Mouse (Mus musculus) yolk sac, embryonic 10.5 days (tissue): Measurements from ENCODE around the gene Hhat.

Source experiments
- DNase-seq: peaks from one replicate; pipeline ENCODE4 v3.0.0-alpha.2; 2017; ENCODE audit warnings: low spot score

The Hhat gene

GRCm38 (mm10) chr1:192770495-192771331 lies at the start of gene Hhat:
Gene Hhat, minus strand, starts transcription at chr1:192771223.
- peak; percentile 58 for DNase-seq

DNA sequence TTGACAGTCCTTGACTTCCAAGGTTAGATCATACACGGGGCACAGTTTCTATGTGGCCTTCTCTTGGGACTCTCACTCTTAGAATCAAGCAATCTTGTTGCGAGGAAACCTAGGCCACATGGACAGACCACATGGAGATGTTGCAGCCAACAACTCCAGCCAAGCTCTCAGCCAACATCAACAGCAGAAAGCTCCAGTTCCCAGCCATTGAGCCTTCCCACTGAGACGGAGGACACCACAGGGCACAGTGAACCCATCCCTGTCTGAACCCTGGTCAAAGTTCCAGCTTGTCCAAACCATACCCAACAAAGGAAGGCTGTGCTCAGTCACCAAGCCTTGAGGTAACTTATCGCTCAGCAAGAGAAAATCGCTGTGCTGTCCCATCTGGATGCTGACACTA lies 47.3 kb upstream of the Hhat start:
- DNase-seq, result no peak

DNA sequence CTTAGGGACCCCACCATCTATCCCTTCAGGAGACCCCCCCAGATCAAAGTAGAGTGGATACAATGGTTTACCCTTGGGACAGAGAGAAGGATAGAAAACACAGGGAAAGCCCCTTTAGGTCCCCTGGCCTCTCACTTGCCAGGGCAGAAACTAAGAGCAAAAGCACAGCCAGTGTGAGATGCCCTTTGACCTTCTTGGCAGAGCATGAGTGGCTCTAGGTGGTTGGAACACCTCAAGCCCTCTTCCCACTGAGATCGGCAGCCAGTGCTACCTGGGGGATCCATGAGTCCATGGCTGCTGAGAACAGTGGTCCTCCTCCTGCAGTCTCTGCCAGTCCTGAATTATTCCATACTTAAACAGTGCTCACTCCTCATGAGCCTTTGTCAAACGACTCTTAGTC lies 44.8 kb upstream of the Hhat start:
- no peak for DNase-seq

- peak; percentile 48 for DNase-seq
These were observed 43.7 kb upstream of the Hhat start for GRCm38 (mm10) chr1:192814700-192815099.

GRCm38 (mm10) chr1:192812758-192813157 lies 41.7 kb upstream of the Hhat start:
- no peak for DNase-seq

GRCm38 (mm10) chr1:192812290-192812689 lies 41.3 kb upstream of the Hhat start:
- DNase-seq, result no peak

DNA sequence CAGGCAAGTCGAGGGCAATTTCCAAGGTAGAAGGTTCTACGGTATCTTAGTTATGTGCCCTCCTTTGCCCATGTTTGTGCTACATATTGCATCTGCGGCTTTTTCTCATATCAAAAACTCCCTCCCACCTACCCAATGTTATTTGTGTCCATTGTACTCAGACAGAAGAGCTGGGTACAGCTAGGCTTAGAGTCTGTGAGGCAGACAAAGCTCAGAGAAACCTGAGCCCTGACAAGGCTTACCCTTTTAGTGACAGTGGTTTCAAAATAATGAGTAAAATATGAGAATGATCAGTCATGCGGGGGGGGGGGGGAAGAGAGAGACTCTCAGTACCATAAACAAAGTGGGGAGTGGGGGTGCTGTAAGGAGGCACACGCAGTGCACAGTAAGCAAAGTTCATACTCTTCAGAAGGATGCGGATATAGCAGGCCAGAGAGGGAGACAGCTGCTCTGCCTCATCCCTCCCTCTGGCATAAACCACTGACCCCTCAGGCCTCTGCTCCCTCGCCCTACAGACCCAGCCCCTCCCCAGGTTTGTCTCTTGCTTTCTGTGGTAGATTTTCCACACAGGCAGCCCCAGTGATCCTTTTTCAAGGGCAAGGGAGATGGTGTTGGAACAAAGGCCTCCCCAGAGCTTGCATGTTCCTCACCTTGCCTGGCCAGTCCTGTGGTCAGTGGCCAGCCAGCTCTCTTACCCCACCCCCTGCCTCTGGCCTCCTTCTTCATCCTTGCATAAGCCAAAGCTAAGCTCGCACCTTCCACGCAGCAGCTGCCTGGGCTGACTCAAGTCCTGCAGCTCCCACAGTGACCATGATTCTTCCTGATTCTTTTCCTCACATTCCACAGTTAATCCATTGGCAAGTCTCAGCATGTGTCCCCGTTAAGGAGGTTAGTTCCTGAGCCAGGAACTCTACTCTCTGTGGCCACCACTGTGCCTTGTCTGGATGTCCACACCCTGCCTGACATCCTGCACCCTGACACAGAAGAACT lies 35.4 kb upstream of the Hhat start:
- no peak for DNase-seq

GRCm38 (mm10) chr1:192800338-192800737 lies 29.3 kb upstream of the Hhat start:
- DNase-seq, result no peak

GRCm38 (mm10) chr1:192799165-192799991 lies 28.4 kb upstream of the Hhat start:
- DNase-seq, result no peak

GRCm38 (mm10) chr1:192798212-192799164 lies 27.5 kb upstream of the Hhat start:
- no peak for DNase-seq

DNA sequence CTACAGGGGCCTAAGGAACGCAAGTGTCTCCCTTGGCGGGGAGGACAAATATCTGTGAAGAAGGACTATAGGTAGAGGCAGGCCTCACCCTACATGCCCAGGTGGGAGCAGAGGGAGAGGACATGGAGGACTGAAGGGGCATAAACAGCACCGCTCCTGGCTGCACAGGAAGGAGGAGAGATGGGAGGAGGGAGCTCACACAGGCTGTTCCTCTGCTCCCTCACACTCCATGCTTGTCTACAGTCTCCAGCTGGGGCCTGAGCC lies 25.9 kb upstream of the Hhat start:
- DNase-seq, result no peak

- peak; percentile 71 for DNase-seq
These were observed 25.4 kb upstream of the Hhat start for GRCm38 (mm10) chr1:192796201-192797010.

GRCm38 (mm10) chr1:192794957-192795745 lies 24.1 kb upstream of the Hhat start:
- no peak for DNase-seq

DNA sequence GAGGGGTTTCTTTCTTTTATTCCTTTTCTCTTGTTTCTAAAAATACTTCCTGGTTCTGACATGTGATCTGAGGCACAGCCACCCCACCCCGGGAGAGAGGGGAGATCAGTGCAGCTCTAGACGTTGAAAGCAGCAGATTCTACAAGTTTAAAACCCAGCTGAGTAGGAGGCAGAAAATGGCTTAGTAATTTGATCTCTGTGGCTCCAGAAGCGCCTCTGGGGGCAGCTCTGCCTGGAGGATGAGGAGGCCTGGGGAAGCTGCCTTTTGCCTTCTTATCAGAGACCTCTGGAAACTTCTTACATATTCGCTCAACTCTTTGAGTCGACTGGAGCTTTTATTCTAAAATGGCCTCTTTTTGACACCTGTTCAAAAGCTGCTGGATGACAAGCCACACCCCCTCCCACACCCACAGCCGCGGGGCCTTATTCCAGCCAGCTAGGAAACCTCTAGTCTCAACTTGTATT lies 20.9 kb upstream of the Hhat start:
- DNase-seq, result peak; percentile 57

DNA sequence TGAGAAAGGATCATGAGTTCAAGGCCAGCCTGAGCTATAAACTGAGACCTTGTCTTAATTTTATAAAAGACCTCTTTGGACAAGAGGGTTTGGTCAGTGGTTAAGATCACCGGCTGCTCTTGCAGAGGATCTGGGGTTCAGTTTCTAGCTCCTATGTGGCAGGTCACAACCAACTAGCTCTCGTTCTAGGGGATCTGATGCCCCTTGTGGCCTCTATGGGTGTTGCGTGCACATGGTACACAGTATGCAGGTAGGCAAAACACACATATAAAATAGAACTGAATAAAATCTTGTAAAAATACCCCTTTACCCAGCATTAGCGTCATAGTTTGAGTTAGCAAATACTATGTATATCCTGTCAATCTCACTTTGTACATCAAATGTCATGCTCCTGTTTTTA lies 19.4 kb upstream of the Hhat start:
- DNase-seq, result no peak

DNA sequence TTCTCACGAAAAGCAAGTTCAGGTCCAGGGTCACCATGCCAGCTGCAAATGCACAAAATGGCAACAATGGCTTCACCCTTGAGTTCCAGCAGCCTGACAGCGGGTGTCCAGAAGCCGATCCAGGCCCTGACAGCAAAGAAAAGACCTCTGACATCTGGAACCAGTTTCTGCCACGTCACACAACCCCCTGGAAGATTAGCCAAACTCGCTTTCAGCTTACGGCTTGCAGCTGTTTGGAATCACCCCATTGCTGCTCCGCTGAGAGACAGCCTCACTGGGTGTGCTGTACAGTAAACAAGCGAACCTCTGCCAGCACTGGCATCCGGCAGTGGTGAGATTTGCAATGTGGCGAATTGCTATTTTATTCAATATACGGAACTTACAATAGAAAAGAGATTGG lies 18.8 kb upstream of the Hhat start:
- DNase-seq, result no peak

GRCm38 (mm10) chr1:192789111-192789522 lies 18.1 kb upstream of the Hhat start:
- no peak for DNase-seq

GRCm38 (mm10) chr1:192786194-192786593 lies 15.2 kb upstream of the Hhat start:
- DNase-seq, result no peak
